Mouse (Mus musculus) erythroblast, adult 5-6 weeks (primary cell): ENCODE measurements around the gene Kctd18. TPM values are rescaled to one million over a fixed set of nuclear protein-coding genes. Genes with fewer than 3 reads are reported as not detected.

Experiments
- ATAC-seq: replicated peaks from 2 replicates; pipeline ENCODE4 v1.8.0; 2016; ENCODE audit warnings: moderate number of reproducible peaks, mild to moderate bottlenecking, moderate TSS enrichment, inconsistent platforms; ENCODE audit not compliant: poor library complexity, low FRiP score, severe bottlenecking
- total RNA-seq, 2 experiments: library from RNA; stranded (forward) in 1 of 2; stranded (reverse) in 1 of 2; fragments of 150-400 nt in 1 of 2; fragments of 200-764, 138-1000 nt in 1 of 2; gene quantifications; 2 replicates each; pipeline versions ENCODE4 v1.2.3 to v1.2.4; 2015 to 2017; ENCODE audit warnings: low replicate concordance in 2 of 2

Gene Kctd18
- total RNA-seq, 2 experiments from 2014 or later, result 0.77 to 5.6 TPM

DNA sequence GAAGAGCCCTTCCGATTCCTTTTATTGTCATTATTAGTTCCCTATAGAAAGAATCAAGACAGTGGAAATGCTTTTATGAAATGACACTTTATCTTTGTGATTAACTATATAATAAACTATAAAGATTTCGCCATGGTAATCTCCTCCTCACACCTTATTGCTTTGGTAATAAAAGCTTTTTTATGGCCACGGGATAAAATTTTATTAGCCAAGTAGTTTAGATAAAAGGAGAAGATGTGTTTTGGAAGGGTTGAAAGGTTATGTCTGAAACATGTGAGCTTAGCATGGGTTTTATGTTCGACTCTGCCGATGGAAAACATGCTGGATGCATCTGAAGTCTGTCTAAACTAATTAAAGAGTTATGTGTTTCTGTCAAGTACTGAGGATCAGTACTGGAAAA lies 101.4 kb downstream of the Kctd18 start:
- no peak for ATAC-seq

DNA sequence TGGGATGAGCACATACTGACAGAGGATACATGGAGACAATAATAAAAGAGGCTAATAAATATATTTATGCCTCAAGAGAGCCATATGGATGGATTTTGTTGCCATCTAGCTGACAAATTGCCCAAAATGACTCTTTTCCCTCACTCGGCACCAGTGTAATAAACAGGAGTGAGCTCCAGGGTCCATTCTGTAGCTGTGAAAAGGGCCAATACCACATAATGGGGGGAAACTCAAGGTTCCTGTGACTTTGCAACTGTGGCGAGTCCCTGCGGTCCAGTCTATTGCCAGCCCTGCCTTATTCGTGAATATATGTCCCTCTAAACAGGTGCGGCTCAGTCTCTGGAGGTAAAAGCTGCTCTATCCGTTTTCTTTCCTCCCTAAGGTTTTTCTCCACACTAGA lies 107.2 kb downstream of the Kctd18 start:
- ATAC-seq, result no peak

DNA sequence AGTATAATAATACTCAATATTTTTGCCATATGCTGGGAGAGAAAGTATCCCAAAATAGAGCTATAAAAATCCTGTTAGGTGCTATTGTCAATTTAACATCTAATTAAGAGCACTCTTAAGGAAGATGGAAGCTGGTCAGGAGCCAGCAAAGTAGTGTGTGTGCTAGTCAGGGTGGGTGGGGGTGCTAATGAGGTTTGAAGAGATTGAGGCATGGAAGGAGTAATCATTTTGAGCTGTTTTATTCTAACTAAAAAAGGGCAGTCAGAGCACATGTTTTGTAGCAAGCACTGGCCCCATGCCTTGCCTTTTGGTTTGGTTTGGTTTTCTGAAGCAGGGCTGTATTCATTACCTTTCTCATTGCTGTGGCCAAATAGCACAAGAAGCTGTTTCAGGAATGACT lies 112.4 kb downstream of the Kctd18 start:
- ATAC-seq, result no peak

DNA sequence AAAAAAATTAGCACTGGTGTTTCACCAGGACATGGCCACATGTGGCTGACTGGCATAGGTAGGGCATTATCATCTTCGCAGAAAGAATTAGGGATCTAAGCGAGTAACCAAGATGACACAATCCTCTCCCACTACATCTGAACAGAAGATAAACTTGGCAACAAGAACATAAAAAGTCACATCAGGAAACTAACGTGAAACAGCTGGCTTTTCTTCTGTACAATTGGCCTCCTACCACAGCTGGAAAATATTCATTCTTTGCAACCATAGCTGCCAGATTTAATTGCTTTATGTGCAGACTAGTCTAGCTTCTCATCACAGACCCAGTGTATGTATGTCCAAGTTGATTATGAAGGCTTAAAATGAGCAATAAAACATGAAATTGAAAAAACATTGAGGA lies 112.8 kb downstream of the Kctd18 start:
- ATAC-seq, result no peak

Other genes with a start within 250 kb of the Kctd18 start
- 0.19 TPM in 1 of 2 replicates, not detected in the other for gene Spats2l, start 244.8 kb downstream of the Kctd18 start, total RNA-seq (2015; ENCODE audit: low replicate concordance)
- gene Spats2l, start 244.8 kb downstream of the Kctd18 start, total RNA-seq (2017; ENCODE audit: low replicate concordance), result not detected in 2 replicates
- gene Sgo2a, start 23.0 kb downstream of the Kctd18 start, total RNA-seq (2015; ENCODE audit: low replicate concordance), result 12.7 and 16.7 TPM in 2 replicates
- gene Sgo2a, start 23.0 kb downstream of the Kctd18 start, total RNA-seq (2017; ENCODE audit: low replicate concordance), result 19.4 and 19.6 TPM in 2 replicates
- gene Aox1, start 11.0 kb upstream of the Kctd18 start, total RNA-seq (2015; ENCODE audit: low replicate concordance), result not detected in 2 replicates
- gene Aox1, start 11.0 kb upstream of the Kctd18 start, total RNA-seq (2017; ENCODE audit: low replicate concordance), result 0.42 TPM in 1 of 2 replicates, not detected in the other
- not detected in 2 replicates for gene Aox3, start 94.2 kb upstream of the Kctd18 start, total RNA-seq (2015; ENCODE audit: low replicate concordance)
- gene Aox3, start 94.2 kb upstream of the Kctd18 start, total RNA-seq (2017; ENCODE audit: low replicate concordance), result not detected in 2 replicates
- gene Aox4, start 191.4 kb upstream of the Kctd18 start, total RNA-seq (2015; ENCODE audit: low replicate concordance), result not detected in 2 replicates
- not detected in 2 replicates for gene Aox4, start 191.4 kb upstream of the Kctd18 start, total RNA-seq (2017; ENCODE audit: low replicate concordance)